Mouse (Mus musculus): ENCODE measurements around the gene Fam213a.

GRCm38 (mm10) chr14:40975127-40975721, 38.4 kb downstream of the Fam213a start:
- TF ChIP-seq CTCF (IDR thresholded peaks at IDR 0.05; ENCODE audit: low read depth) (peak; percentile 92), EP300 (optimal IDR thresholded peaks at IDR 0.05) (no peak)
